Mouse (Mus musculus): ENCODE data around the gene Tgfb2.

The Tgfb2 gene

DNA sequence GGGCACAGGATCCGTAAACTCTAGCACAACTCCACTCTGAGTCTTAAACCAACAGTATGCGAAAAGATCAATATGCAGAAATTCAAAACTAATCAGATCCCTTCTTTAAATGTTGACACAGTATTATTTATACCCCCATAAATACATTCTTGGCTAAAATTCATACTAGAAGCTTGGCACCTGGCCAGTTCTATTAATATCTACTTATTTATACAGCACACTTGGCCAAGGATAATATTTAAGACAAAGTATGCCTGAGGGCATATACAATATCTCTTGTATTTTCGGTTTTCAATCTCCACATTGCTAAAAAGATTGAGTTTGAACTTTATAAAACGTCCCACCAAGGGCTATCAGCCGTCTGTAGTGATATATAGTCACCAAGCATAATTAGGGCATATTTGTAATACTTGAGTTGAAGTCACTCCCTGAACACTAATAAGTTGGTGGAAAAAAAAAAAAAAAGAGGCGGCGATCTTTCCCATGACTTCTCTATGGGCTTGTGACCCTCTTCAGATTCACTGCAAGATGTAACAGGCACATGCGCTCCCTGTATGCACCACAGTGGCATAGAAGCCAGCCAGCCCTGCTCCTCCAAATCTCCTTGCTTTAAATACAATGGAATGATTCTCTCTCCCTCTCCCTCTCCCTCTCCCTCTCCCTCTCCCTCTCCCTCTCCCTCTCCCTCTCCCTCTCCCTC is 4.4 kb downstream of the Tgfb2 start:
- no peak for DNase-seq

DNA sequence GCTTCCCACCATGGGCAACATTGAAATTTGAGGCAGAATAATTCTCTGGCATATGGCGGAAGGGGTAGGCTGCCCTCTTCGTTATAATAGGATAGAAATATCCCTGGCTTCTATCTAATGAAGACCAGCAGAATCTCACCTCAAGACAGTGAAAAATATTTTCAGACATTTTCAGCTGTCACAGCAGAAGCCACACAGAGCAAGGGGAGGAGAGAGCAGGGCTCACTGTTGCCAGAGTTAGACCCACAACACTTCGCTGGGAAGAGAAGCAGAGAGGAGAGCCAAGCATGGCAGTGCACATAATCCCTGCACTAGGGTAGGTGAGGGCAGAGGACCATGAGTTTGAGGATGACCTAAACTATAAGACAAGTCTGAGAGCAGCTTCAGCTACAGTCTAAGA is 5.3 kb downstream of the Tgfb2 start:
- no peak for DNase-seq

DNA sequence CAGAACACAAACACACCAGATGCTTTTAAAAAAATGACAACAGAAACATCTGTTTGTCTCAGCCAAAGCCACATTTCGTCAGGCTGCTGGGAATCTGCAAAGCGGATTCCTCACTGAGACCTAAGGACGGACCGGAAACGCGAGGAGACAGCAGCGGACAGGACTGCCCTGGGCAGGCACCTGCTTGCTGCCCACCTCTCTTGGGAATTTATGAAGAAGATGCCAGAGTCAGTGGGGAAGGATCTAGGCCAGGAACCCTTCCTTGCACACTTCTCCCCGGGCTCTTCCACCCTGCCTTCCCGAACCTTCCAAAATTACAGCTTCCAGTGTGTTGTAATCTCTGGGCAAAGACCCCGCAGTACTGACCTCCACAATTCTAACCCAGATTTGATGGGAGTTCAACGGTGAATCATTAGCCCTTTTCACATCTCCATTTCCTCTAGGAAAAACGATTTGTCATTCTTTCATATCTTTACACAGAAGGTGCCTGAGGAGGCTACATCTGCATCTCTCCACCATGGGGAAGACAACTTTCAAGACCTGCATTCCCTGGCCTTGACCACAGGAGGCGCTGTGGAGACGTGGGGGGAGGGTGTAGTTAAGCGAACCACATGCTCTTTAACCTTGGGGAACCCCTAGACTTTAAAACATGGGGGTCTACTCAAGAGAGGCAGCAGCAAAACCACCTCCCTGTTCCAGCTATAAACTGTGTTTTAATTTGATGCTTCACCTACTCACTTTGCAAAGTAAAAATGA is 7.0 kb downstream of the Tgfb2 start:
- DNase-seq, result no peak

DNA sequence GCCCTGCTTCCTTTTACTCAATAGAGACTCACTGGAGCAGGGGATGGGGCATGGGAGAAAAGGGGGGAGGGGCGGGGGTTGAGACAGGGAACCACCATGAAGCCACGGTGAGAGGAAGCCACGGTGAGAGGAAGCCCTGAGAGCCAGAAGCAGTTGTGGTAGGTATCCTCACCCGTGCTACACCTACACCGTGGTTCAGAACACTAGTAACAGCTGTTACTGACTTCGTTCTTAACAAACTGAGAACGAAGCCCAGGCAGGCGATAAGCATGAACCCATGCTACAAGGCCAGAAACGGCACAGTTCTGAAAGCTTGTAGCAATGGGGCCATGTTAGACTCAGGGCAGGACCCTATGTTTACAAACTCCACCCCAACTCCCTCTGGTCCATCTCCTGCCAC is 9.6 kb downstream of the Tgfb2 start:
- DNase-seq, result no peak

DNA sequence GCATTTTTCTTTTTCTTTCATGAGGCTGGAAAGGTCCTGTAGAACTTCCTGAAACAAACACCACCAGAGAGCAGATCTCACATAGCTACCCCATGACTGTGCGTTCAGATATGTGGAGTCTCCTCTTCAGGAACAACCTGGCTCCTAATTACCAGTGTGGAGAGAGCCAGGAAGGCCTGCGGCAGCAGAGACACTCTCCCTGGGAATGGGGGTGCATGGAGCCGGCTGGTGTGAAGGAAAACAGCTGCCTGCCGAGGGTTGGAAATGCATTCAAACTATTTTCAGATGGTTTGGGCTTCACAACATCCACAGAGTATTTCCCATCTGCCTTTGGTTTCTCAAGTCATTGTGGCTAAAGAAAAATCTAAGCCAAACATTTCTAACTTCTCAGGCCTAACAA is 10.4 kb downstream of the Tgfb2 start:
- no peak for DNase-seq

DNA sequence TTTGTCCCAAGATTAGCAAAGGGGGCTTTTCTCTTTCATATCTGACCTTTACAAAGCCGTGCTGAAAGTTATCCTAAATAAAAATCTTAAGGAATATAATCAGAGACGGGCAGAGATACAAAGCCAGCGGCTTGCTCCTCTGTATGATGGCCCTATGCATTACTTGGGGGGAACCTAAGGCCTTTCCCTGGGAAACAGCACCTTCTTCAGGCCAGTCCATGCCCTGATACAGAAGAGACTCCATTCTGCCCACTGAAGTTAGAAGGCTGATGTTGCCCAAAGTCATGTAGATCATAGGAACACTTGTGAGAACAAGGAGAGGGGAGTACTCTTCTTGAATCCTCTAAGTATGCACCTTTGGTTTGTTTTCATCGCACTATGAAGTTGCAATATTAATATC is 13.4 kb downstream of the Tgfb2 start:
- DNase-seq, result no peak

DNA sequence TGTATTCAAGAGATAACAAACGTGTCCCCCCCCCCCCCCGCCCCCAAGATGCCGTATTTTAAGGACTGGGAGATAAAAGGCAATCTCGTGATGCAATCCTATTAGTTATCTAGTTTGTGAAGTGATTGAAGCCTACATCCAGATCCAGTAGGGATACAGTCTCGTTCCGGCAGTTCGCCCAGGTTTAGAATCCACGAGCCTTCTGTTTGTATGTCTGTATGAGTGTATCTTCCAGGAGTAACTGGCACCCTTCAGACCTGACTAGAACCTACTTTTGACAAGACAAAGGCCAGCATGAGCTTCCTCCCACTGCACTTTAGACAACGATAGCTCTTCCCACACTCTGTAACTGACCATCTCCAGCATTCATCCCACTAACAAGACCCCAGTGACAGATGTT is 14.1 kb downstream of the Tgfb2 start:
- no peak for DNase-seq

DNA sequence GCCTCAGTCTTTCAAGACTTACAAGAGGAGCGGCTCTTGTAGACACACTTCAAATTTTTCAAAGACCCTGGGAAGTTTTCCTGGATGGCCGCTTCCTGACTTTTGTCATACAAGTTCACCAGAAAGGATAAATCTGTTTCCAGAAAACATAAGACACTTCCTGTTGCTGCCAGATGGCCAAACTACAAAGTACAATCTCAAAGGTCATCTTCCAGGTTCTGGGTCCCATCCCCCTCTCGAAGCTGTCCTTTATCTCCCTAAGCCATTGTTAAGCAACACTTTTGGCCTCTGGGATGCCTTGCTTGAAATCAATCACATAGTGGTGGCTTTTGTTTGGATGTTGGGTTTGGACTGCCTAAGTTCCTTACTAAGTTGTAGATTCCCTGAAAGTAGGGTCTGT is 21.7 kb downstream of the Tgfb2 start:
- DNase-seq, result no peak

DNA sequence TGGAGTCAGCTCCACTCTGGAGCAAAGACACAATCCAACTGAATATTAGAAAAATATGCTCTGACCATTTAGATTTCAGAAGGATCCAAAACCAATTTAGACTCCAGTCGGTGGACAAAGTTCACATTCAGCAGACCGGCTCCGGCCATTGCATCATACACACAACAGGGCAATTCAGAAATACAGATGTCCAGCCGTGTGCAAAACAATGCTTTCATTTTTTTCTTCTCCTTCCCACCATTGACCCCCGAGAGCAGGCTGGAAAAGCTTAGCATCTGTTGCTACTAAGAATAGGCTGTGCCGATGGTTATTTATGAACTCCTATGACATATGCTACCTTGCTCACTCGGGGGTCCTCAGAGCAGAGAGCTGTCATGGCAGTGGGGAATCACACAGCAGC is 23.2 kb downstream of the Tgfb2 start:
- DNase-seq, result no peak

DNA sequence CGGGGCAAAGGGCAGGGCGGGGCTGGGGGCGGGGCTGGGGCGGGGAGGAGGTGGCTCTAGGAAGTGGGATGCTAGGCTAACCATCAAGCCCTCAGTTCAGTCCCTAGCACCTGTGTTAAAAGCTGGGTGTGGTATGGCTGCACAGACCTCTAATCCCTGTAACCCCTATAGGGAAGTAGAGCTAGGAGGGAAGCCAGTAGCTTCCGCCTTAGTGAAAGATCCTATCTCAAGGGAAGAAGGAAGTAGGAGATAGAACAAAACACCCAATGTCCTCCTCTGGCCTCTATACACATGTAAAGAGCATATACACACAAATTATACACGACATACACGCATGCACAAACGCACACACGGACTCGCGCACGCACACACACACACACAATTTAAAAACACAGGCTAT is 28.2 kb downstream of the Tgfb2 start:
- DNase-seq, result no peak

DNA sequence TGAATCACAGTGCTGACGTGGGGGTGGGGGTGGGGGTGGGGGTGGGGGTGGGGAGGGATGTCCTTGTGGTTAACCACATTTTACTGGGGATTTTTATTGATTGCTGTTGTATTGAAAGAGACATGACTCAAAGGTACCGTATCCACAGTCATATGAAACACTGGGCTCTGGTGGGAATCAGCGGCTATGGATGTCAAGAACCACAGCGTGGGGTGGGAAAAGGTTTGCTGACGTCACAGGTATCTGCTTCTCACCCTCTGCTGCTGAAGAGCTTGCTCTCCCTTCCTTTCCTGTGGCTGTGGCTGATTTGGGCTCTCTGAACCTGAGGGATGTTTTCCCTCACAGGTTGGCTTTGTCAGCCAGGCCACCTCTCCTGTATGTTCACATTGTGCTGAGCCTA is 29.6 kb downstream of the Tgfb2 start:
- DNase-seq, result no peak

DNA sequence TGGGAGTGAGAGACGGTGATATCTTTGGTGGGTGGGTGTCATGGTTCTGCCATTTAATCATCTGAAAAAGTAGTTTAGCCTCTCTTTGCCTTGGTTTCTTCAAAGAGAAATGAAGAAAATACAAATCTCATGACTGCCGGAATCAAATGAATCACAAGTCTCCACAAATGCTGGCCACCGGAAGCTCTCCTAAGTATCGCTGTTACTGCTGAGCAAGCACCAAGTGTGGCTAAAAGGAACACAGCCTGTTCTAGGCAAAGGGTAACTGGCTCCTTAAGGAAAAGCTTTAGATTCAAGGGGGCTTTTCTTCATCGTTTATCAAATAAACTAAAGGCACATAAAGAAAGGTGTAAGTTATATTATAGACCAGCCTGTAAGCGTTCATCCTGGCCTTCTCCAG is 30.5 kb downstream of the Tgfb2 start:
- DNase-seq, result no peak

DNA sequence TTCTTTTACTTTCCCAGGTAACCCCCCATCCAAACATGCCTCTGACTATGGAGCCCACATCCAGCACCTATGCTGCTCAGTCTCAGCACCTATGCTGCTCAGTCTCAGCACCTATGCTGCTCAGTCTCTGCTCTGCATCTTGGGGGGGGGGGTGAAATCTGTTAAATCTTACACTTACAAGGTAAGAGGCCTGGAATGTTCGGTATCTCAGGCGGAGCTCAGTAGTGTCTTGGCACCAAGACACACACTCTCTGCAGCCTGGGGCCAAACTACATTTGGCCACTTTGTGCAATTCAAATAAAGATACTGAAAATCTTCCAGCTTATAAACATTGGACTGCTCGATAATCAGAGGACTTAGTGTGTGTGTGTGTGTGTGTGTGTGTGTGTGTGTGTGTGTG is 31.2 kb downstream of the Tgfb2 start:
- no peak for DNase-seq

DNA sequence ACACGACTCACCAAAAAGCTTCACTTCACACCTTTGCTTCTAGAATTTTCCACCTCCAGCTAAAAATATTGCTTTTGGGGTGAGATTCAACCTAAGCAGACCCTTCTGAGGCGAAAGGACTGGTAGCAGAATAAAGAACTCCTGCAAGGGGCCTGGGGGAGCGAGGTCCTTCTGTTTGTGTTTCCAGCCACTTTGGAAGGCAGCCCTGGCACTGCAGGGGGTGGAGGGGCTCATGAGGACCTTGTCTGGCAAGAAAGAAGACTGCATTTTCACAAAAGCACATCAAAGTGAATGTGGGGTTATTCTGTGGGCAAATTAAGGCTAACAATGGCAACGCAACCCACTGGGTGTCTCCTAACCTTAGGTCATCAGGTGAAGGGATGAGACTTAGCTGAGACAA is 32.6 kb downstream of the Tgfb2 start:
- DNase-seq, result no peak

DNA sequence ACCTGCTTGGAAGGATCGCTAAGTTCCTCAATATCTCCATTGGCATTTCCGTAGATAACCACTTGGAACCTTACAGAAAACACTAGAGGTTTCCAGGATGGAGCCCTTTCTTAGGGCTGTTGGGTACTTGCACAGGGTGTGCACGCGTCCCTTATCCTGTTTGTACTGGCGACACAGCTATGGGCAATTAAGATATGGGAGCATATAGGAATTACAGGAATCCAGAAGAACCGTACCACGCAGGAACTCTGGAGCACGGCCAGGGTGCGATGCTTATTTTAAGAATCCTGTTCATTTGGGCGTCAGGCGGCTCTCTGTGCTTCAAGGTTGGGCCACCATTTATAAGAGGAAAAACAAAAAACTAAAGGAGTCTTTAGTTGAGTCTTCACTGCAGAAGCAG is 42.4 kb downstream of the Tgfb2 start:
- no peak for DNase-seq

DNA sequence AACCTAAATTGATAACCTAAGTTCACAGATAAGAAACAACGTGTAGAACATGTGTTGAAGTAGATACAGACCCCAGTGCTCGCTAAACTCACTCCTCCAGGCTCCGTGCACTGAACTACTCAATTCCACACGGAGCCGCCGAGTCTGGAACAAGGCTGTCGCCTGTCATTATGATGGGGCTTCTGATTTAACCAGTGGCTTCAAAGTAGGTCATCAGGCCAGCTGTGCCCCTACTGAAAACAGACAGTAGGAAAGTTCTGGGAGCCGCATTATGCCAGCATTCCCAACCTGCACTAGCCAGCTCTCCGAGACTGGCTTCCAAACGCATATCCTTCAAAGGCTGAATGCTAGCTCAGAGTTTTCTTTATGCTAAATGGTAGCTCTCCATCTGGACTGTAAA is 42.8 kb downstream of the Tgfb2 start:
- DNase-seq, result no peak

DNA sequence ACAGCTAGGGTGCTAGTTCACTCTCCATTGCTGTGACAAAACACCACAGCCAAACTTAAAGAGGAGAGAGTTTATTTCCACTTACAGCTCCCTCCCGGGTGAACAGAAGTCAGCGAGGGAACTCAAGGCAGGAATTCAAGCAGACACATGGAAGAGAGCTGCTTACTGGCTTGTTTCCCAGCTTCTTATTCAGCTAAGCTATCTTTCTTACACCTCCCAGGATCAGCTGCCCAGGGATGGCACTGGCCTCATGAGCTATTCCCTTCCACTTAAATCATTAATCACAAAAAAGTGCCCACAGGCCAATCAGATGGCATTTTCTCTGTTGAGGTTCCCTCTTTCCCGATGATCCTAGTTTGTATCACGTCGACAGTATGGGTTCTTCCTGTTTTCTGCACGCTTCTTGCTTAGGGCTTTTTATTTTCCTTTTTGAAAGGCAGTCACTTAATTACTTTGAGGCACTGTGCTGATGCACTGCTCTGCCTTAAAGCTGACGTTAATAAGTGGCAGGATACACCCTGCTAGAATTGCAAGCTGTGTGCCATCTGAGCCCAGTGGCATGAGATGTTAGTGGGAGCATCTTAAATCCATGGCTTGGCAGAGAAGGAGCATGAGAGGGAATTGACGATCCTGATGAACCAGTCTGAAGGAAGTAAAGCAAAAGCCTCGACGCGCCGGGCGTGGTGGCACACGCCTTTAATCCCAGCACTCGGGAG is 44.4 kb downstream of the Tgfb2 start:
- no peak for DNase-seq

DNA sequence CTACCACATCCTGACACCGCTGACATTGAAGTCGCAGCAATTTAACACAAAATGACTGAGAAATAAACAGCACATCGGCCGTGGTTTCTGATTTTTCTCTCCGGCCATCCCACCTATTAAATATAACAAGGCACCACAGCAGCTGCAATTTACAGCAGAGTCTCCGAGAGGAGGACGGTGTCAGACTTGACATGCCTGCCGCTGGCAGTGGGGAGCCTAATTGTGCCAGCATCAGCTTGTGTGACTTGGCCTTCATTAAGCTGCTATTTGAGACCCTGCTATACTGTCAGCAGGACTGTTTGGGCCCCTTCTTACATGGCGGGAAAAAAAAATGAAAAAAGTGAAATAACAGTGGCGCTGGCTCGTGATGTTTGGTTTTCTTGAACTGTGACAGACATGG is 47.0 kb downstream of the Tgfb2 start:
- DNase-seq, result no peak

DNA sequence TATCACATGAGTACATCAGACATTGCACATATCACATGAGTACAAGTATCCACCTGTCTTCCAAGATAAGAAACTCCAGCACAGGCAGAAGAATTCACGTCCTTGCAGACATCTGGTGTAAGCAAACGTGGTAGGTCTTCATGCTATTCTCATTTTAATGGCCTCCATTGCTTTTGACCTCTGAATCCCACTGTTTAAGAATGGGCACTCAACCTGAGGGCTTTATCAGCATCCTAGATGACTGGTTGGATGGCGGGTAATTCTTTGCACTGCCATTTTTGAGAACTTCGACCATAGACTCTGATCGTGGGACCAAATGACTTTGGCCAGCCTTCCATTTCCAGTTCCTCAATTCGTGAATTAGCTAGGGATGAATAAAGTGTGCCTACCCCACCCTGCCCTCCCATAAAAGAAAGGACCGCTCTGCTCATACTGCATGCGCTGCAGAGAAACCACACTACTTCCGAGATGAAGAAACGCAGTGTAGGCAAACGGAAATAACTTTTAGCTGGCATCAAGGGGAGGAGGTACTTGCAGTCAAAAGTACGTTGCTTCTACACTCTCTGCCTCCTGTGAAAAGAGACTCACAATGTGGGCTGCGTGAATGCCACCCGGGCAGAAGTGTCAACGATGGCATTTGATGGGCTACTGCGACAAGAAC is 48.1 kb downstream of the Tgfb2 start:
- no peak for DNase-seq

DNA sequence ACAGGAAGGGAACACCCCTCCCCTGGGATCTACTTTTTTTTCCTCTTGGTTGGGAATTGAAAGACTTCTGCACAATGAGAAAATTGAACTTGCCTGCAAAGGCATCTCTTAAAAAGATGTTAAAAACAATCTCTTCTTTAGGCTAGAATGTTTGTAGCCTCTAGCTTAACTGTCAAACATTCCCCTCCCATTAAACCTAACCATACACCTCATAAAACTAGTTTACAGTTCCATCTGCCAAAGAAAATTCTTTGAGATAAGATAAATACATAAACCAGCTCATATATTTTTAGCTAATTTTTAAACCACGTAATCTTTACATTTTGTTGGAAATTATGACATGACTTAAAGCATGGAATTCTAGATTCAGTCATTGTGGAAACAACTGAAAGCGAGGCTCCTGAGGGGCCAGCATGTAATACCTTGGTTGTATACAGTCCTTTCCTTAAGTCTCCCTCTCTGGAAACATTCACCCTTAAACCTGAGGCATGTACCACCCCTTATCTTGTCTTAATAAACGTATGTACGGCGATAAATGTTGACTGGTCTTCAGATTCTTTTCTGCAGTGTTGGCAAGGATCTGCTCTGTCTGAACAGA is 49.0 kb downstream of the Tgfb2 start:
- DNase-seq, result no peak

DNA sequence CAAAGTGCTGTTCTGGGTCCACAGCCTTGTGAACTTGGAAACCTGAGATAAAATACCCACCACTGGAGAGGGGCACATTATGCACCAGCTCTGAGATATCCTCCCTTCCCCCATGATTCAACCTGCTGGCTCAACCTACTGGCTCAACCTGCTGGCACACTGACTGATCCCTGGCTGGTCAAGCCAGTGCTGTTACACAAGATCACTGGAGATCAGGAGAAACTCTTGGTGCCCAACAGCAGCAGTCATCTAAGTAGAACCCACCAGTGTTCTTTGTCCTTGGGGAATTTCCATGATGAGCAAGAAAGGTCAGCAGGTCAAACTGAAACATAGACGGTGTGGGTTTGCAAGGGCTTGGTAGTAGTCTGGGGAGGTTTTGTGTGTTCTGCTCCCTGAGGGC is 49.6 kb downstream of the Tgfb2 start:
- no peak for DNase-seq

DNA sequence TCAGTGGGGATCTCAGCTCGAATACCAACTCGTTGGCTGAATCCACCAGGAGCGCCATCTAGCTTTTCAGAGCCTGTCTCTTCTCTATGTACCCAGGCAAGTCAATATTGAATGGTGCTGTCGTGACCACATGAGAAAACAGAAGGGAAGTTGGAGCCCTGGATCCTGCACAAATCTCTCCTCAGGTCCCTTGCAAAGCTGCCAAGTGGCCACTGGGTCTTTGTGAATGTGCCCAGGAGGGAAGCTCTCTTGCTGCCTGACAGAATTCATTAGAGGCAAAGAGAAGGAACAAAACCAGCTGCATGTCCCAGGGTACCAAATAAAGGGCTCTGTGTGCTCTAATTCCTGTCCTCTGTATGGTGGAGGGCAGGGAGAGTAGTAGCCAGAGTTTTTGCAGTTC is 50.7 kb downstream of the Tgfb2 start:
- DNase-seq, result peak; percentile 7

DNA sequence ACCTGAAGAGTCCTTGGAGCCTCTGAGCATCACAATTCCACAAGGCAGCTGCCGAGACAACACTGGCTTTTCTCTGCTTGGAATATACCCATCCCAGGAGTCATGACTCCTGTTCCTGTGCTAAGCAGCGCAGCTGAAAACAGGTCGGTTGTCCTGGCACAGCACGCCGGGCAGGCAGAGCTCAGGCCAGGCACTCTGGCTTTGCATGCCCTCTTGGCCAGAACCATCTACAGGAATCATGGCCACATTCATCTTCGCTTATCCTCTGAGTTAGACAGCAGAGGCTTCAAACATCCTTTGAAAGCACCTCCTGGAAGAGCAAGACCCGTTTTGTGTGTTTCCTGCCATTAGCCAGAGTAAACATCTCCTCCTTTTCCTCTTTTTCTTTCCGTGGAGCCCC is 53.6 kb downstream of the Tgfb2 start:
- DNase-seq, result no peak
